Mouse (Mus musculus): ENCODE results near the gene Tacc2. TPM values are rescaled to one million over a fixed set of nuclear protein-coding genes. Genes with fewer than 3 reads are reported as not detected.

Gene Tacc2
- polyA plus RNA-seq, 1 experiment, result 72.2 TPM

DNA sequence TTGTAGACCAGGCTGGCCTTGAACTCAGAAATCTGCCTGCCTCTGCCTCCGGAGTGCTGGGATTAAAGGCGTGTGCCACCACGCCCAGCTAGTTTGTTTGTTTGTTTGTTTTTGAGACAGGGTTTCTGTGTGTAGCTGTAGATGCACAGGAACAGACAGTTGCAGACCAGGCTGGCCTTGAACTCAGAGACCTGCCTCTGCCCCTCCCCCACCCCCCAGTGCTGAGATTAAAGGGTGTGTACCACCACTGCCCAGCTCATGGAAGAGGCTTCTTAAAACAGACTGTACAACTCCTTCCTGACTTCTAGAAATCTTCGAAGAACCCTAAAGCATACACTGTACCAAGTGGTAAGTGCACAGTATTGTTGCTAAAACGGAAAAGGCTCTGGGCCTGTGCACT, 31.8 kb upstream of the Tacc2 start:
- no peak overlapping the region for H3K4me3 ChIP-seq (ENCODE audit: insufficient read depth, low read depth, low read length)
- WGBS, result 80% methylated on average over 5 of the region's 5 CpGs

DNA sequence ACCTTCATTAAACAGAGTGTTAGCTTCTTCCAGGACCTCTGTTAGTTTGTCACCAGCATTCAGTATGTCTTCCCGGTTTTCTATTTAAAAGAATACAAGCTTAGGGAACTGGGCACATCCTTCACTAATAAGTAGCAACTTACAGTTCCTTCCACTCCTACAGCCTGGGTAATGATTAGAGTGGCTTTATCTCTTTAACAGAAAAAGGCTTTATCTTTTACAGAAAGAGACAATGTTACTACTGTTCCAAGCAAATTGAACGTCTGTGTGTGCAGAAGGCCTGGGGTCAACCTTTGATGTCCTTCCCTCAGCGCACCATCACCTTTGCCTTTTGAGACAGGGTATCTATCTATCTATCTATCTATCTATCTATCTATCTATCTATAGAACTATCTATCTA, 31.3 kb upstream of the Tacc2 start:
- Histone ChIP-seq H3K4me1 (ENCODE audit: control insufficient read depth, insufficient read depth, low read length) (peaks cover 3% of the 10 kb centered on the region; the same call in 1 of the 2 replicates), H3K27me3 (replicated peaks; ENCODE audit: control insufficient read depth, insufficient read depth, low read length) (no peaks in the 10 kb centered on the region), H3K4me3 (ENCODE audit: insufficient read depth, low read depth, low read length) (peak overlapping the region; percentile 90), H3K27ac (ENCODE audit: insufficient read depth, low read depth, low read length) (peak overlapping the region; percentile 94), H3K36me3 (ENCODE audit: control insufficient read depth, insufficient read depth, low read length) (no peaks in the 10 kb centered on the region; the same call in 1 of the 2 replicates)
- 26% methylated on average over 3 of the region's 3 CpGs for WGBS
- no peak for DNase-seq
- TF ChIP-seq CTCF (conservative IDR thresholded peaks at IDR 0.05; ENCODE audit: insufficient read depth, insufficient read length, low read depth, low read length), result no peak
- no peak for TF ChIP-seq POLR2A (IDR thresholded peaks at IDR 0.05; ENCODE audit: low read depth, low read length)

More for the DNA sequence above, 31.8 kb upstream of the Tacc2 start:
- no peak for DNase-seq
- TF ChIP-seq POLR2A (IDR thresholded peaks at IDR 0.05; ENCODE audit: low read depth, low read length), result no peak
- no peak for TF ChIP-seq CTCF (conservative IDR thresholded peaks at IDR 0.05; ENCODE audit: insufficient read depth, insufficient read length, low read depth, low read length)
- H3K27me3 ChIP-seq (replicated peaks; ENCODE audit: control insufficient read depth, insufficient read depth, low read length), result no peaks in the 10 kb centered on the region
- peaks cover 3% of the 10 kb centered on the region; the same call in 1 of the 2 replicates for H3K4me1 ChIP-seq (ENCODE audit: control insufficient read depth, insufficient read depth, low read length)
- no peaks in the 10 kb centered on the region; the same call in 1 of the 2 replicates for H3K36me3 ChIP-seq (ENCODE audit: control insufficient read depth, insufficient read depth, low read length)
- H3K27ac ChIP-seq (ENCODE audit: insufficient read depth, low read depth, low read length), result no peak overlapping the region

DNA sequence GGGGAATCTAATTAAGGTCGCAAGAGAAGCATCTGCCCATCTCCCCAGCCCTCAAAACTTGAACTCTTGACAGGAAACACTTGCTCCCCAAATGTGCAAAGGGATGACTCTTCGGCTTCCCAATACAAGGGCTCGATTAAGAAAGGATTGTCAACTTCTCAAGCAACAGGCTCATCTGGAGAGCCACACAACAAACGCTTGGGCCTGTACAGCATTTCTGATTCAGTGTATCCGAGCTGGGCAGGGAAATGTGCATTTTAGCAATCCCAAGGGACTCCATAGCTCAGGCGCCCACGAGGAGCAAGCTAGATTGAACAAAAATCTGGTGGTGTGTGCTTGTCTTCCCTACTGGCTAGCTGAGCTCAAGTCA, 30.8 kb upstream of the Tacc2 start:
- H3K4me1 ChIP-seq (ENCODE audit: control insufficient read depth, insufficient read depth, low read length), result peaks cover 3% of the 10 kb centered on the region; the same call in 1 of the 2 replicates
- H3K36me3 ChIP-seq (ENCODE audit: control insufficient read depth, insufficient read depth, low read length), result no peaks in the 10 kb centered on the region; the same call in 1 of the 2 replicates
- no peak for DNase-seq
- 3% methylated on average over 7 of the region's 7 CpGs for WGBS
- TF ChIP-seq POLR2A (IDR thresholded peaks at IDR 0.05; ENCODE audit: low read depth, low read length) (no peak), CTCF (conservative IDR thresholded peaks at IDR 0.05; ENCODE audit: insufficient read depth, insufficient read length, low read depth, low read length) (no peak)
- H3K27me3 ChIP-seq (replicated peaks; ENCODE audit: control insufficient read depth, insufficient read depth, low read length), result no peaks in the 10 kb centered on the region
- peak overlapping the region; percentile 90 for H3K4me3 ChIP-seq (ENCODE audit: insufficient read depth, low read depth, low read length)
- H3K27ac ChIP-seq (ENCODE audit: insufficient read depth, low read depth, low read length), result peak overlapping the region; percentile 94

DNA sequence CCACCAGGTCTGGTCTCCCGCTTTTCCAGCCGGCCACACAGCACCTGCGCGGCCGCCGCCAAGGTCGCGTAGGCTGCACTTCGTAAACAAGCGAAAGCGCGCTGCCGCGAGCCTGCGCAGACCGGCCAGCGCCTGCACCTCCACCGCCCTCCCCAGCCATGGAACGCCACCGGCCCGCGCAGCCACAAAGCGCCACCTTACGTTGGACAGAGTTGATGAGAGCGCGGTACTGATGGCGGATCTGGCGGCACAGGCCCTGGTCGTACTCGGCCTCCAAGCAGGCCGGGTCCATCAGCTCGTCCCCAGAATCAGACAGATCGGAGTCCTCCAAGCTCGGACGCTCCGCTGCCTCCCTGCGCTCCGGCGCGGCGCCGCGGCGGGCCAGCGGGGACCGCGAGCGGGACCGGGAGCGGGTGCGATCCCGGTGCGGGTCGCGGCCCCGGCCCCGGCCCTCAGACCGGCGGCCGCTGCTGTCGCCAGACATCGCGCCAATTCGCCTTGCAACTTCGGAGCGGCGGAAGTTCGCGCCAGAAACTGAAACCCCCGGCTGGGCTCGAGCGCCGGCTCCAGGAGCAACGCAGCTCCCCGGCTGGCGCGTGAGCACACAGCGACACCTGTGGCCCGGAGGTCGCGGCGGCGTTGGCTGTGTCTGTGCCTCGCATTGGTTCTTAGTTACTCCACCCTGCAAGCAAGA, 30.3 kb upstream of the Tacc2 start:
- Histone ChIP-seq H3K4me3 (ENCODE audit: insufficient read depth, low read depth, low read length) (peak overlapping the region; percentile 90), H3K4me1 (ENCODE audit: control insufficient read depth, insufficient read depth, low read length) (peaks cover 3% of the 10 kb centered on the region; the same call in 1 of the 2 replicates), H3K36me3 (ENCODE audit: control insufficient read depth, insufficient read depth, low read length) (no peaks in the 10 kb centered on the region), H3K27ac (ENCODE audit: insufficient read depth, low read depth, low read length) (peak overlapping the region; percentile 98), H3K27me3 (replicated peaks; ENCODE audit: control insufficient read depth, insufficient read depth, low read length) (no peaks in the 10 kb centered on the region)
- DNase-seq, result peak; percentile 95
- WGBS, result under 1% methylated on average over 84 of the region's 84 CpGs
- TF ChIP-seq CTCF (conservative IDR thresholded peaks at IDR 0.05; ENCODE audit: insufficient read depth, insufficient read length, low read depth, low read length), result peak; percentile 85
- TF ChIP-seq POLR2A (IDR thresholded peaks at IDR 0.05; ENCODE audit: low read depth, low read length), result peak; percentile 53

DNA sequence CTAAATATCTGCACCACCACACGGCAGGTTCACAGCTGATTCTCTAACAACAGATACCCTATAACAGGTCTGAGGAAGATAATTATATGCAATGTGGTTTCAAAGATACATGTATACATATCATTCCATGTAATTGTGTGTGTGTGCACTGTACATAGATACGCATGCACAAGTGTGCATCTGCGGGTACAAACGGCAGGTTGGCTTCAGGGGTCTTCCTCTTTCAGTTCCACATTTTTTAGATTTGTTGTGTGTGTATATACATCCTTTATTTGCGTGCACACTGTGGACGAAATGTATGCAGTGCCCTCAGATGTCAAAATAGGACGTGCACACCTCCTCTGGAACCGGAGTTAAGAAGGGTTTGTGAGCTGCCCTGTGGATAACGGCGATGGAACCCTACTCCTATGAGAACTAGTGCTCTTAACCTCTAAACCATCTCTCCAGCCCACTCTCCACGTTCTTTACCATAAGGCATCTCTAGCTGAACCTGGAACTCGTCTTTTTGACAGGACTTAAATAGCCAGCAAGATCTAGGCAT, 29.5 kb upstream of the Tacc2 start:
- H3K4me1 ChIP-seq (ENCODE audit: control insufficient read depth, insufficient read depth, low read length), result peaks cover 7% of the 10 kb centered on the region
- no peak for TF ChIP-seq POLR2A (IDR thresholded peaks at IDR 0.05; ENCODE audit: low read depth, low read length)
- no peak for TF ChIP-seq CTCF (conservative IDR thresholded peaks at IDR 0.05; ENCODE audit: insufficient read depth, insufficient read length, low read depth, low read length)
- no peak for DNase-seq
- H3K27ac ChIP-seq (ENCODE audit: insufficient read depth, low read depth, low read length), result no peak overlapping the region; the same call in 1 of the 2 replicates
- no peak overlapping the region for H3K4me3 ChIP-seq (ENCODE audit: insufficient read depth, low read depth, low read length)
- WGBS, result 86% methylated on average over 12 of the region's 12 CpGs
- H3K36me3 ChIP-seq (ENCODE audit: control insufficient read depth, insufficient read depth, low read length), result no peaks in the 10 kb centered on the region
- H3K27me3 ChIP-seq (replicated peaks; ENCODE audit: control insufficient read depth, insufficient read depth, low read length), result no peaks in the 10 kb centered on the region

DNA sequence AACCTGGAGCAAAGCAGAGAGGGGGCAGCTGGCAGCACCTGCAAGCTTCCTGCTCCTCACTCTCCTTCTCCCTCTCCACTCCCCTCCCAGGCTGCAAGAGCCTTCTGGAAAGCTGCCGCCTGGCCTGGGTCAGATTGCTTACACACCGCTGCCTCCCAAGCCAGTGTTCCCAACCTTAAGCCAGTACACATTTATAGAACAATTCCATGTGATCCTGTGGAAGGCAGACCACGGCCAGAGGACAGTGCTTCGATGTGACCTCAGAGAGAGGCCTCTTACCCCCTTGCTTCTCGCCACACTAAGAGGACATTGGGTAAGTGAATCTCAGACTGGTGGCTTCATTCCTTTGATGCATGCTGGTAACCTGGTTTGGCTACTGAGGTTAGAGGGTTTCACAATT, 24.5 kb upstream of the Tacc2 start:
- Histone ChIP-seq H3K36me3 (ENCODE audit: control insufficient read depth, insufficient read depth, low read length) (no peaks in the 10 kb centered on the region), H3K27me3 (replicated peaks; ENCODE audit: control insufficient read depth, insufficient read depth, low read length) (no peaks in the 10 kb centered on the region), H3K4me3 (ENCODE audit: insufficient read depth, low read depth, low read length) (no peak overlapping the region), H3K4me1 (ENCODE audit: control insufficient read depth, insufficient read depth, low read length) (peaks cover 7% of the 10 kb centered on the region), H3K27ac (ENCODE audit: insufficient read depth, low read depth, low read length) (peak overlapping the region; percentile 37; the same call in 1 of the 2 replicates)
- 40% methylated on average over 5 of the region's 5 CpGs for WGBS
- TF ChIP-seq CTCF (conservative IDR thresholded peaks at IDR 0.05; ENCODE audit: insufficient read depth, insufficient read length, low read depth, low read length) (no peak), POLR2A (IDR thresholded peaks at IDR 0.05; ENCODE audit: low read depth, low read length) (no peak)
- peak; percentile 35 for DNase-seq

DNA sequence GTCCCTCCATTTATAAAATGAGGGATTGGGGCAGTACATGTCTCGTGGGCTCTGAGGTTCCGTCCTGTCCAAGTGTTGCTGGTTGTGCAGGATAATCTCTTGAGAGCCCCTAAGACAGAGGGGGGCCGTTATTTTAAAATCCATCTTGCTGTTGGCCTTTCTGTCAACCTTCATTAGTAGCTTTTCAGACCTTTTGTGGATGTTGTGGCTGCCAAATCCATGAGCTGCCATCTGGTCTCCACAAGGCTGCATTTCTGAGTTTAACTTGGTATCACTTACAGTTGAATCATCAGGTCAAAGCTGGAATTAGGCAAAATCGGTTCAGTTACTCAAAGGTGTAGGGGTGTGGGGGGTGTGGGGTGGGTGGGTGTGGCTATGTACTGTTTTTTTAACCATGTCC, 23.9 kb upstream of the Tacc2 start:
- DNase-seq, result no peak
- H3K27ac ChIP-seq (ENCODE audit: insufficient read depth, low read depth, low read length), result no peak overlapping the region
- WGBS, result 83% methylated on average over 4 of the region's 4 CpGs
- H3K36me3 ChIP-seq (ENCODE audit: control insufficient read depth, insufficient read depth, low read length), result no peaks in the 10 kb centered on the region
- H3K27me3 ChIP-seq (replicated peaks; ENCODE audit: control insufficient read depth, insufficient read depth, low read length), result no peaks in the 10 kb centered on the region
- H3K4me3 ChIP-seq (ENCODE audit: insufficient read depth, low read depth, low read length), result no peak overlapping the region
- TF ChIP-seq CTCF (conservative IDR thresholded peaks at IDR 0.05; ENCODE audit: insufficient read depth, insufficient read length, low read depth, low read length) (no peak), POLR2A (IDR thresholded peaks at IDR 0.05; ENCODE audit: low read depth, low read length) (no peak)
- H3K4me1 ChIP-seq (ENCODE audit: control insufficient read depth, insufficient read depth, low read length), result peaks cover 7% of the 10 kb centered on the region

Data from kidney, adult 2 months (tissue).